Mouse (Mus musculus) liver (tissue): ENCODE data around the gene Hoxb5.

Experiments
- DNase-seq: peaks from one replicate; pipeline ENCODE4 v3.0.0-alpha.2; 2020; ENCODE audit warnings: mixed read lengths

The Hoxb5 gene

GRCm38 (mm10) chr11:96302381-96303150 lies 570 bp upstream of the Hoxb5 start:
- DNase-seq: no peak

GRCm38 (mm10) chr11:96304381-96305195 lies 1.5 kb downstream of the Hoxb5 start:
- peak; percentile 5 for DNase-seq

- DNase-seq: no peak
These were observed 2.5 kb downstream of the Hoxb5 start for GRCm38 (mm10) chr11:96305505-96306182.

GRCm38 (mm10) chr11:96306183-96306907 lies 3.2 kb downstream of the Hoxb5 start:
- DNase-seq: no peak

GRCm38 (mm10) chr11:96306908-96307269 lies 3.8 kb downstream of the Hoxb5 start:
- peak; percentile 3 for DNase-seq

GRCm38 (mm10) chr11:96308763-96309162 lies 5.6 kb downstream of the Hoxb5 start:
- DNase-seq: no peak

GRCm38 (mm10) chr11:96309288-96309687 lies 6.2 kb downstream of the Hoxb5 start:
- peak; percentile 3 for DNase-seq

GRCm38 (mm10) chr11:96310183-96310938 lies 7.2 kb downstream of the Hoxb5 start:
- no peak for DNase-seq

GRCm38 (mm10) chr11:96311097-96311496 lies 8.0 kb downstream of the Hoxb5 start:
- no peak for DNase-seq

- peak; percentile 60 for DNase-seq
These were observed 8.6 kb downstream of the Hoxb5 start for GRCm38 (mm10) chr11:96311520-96312417.

- DNase-seq: no peak
These were observed 10.0 kb downstream of the Hoxb5 start for GRCm38 (mm10) chr11:96313134-96313533.

GRCm38 (mm10) chr11:96313806-96314428 lies 10.8 kb downstream of the Hoxb5 start:
- no peak for DNase-seq

GRCm38 (mm10) chr11:96314671-96315343 lies 11.7 kb downstream of the Hoxb5 start:
- no peak for DNase-seq

GRCm38 (mm10) chr11:96315344-96315681 lies 12.2 kb downstream of the Hoxb5 start:
- DNase-seq: no peak

GRCm38 (mm10) chr11:96316696-96317607 lies 13.8 kb downstream of the Hoxb5 start:
- no peak for DNase-seq

- no peak for DNase-seq
These were observed 14.7 kb downstream of the Hoxb5 start, which contains the start of gene Hoxb4 for GRCm38 (mm10) chr11:96317608-96318367. Hoxb4 (plus strand) TSS chr11:96318267.

GRCm38 (mm10) chr11:96318368-96319070 lies 15.4 kb downstream of the Hoxb5 start:
- peak; percentile 64 for DNase-seq
